Mouse (Mus musculus) monocyte, adult 2 months (primary cell): ENCODE measurements around the gene Jag1.

ENCODE experiments used
- DNase-seq, 2 experiments: peaks; one replicate each; pipeline ENCODE4 v3.0.0; 2022; ENCODE audit warnings: low spot score in 2 of 2, low read depth in 1 of 2

Jag1 gene

DNA sequence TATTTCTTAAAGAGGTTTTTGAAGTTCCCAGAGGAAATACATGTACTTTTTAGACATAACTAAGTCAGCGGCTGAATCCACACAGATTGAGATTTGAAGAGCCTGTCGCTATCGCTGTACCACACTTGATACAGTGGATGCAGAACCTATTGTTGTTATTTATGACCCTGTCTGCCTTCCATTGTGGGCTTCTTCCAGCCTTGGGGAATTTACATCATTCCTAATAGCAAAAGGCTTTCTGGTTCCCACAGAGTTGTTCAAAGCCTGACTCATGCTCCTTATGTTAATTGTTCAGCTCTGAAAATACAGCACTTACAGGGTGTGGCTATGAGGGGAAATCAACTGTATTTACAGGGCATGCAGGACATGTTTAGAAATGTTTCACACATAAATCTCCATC, 51.9 kb downstream of the Jag1 start:
- DNase-seq: no peak

DNA sequence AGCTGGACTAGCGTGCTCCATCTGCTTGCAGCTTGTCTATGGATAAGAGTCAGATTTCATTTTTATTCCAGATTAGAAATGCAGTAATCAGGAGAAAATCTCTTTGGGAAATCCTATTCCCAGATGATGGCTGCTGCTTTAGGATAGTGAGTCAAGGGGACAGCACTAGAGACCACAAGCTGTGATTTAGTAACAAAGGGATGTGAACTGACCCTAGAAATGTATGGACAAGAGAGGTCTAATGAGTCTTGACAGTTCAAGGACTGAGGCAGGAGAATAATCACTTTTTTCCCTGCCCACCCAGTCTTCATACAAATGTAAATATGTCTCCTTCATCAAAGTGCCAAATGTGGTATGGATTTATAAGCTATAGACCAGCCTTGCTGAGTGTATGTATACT, 52.6 kb downstream of the Jag1 start:
- DNase-seq: no peak

DNA sequence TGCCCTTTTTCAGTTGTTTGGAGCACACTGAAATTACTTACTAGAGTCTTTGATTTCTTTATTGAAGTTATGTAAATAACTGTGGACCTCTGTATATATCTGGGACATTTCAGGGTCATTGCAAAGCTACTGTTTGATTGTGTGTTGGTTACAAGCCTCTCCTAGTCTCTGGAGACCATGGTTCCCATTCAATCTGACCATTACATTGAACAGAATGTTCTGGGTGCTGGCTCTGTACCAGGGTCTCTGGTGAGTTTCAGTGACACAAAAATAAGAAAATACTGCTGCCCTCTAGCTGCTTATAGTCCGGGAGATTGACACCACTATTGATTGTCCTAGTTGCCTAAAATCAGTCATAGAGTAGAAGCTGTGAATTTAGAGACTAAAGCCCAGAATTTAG, 66.5 kb downstream of the Jag1 start:
- no peak for DNase-seq

DNA sequence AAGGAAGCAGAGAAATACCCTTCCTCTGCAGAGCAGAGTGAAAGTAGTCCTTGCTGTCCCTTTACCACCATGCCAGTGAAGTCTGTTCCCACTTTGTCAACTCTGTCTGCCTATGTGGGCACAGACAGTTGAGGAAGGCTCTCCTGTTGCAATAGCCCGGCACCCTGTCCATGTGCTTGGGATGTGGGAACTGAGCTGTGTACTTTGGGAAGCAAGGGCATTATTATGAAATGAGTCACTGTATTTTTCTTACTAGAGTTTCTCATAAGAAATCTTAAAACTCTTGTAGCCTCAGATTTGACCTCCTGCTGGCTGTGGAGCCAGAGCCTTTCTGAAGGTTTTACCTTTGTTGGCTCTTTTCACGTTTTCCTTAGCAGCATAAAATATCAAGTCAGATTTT, 67.1 kb downstream of the Jag1 start:
- DNase-seq: no peak

DNA sequence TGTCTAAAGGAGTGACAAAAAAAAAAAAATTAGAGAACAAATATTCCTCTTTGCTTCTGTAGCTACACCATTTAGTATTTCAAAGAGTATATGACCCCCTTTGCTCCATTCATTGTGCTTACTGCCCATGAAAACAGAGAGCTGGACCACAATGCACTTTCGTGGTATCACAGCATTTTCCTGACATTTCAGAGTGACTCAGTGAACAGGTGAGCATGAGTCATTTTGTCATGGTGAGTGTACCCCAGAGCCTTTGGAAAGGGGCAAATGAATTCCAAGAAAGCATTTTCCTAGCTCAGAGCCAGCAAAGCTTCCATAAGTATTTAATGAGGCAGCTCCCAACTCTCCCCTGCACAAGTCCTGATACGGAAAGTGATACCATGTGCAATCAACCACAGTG, 72.3 kb downstream of the Jag1 start:
- DNase-seq: no peak
